Mouse (Mus musculus) erythroblast, embryonic 14.5 days (primary cell): ENCODE measurements around the gene Cbfa2t3.

Source experiments
- GATA1 ChIP-seq: IDR thresholded peaks from 2 replicates; pipeline ENCODE4 v1.6.1; 2012; ENCODE audit warnings: low read length, inconsistent platforms, mixed read lengths
- TAL1 ChIP-seq: IDR thresholded peaks from 3 replicates; pipeline ENCODE4 v1.6.1; 2012; ENCODE audit warnings: low read length, inconsistent platforms, mixed read lengths

GRCm38 (mm10) chr8:122618660-122619378, 80.1 kb downstream of the Cbfa2t3 start:
- TF ChIP-seq TAL1 (peak; percentile 85), GATA1 (peak; percentile 56; the same call in 1 of the 2 replicates)
